Mouse (Mus musculus): ENCODE data around the gene Tacc3. TPM values are rescaled to one million over a fixed set of nuclear protein-coding genes. Genes with fewer than 3 reads are reported as not detected.

The Tacc3 gene
- polyA plus RNA-seq, 2 experiments, result 69.1 to 138 TPM

GRCm38 (mm10) chr5:33654424-33654823 lies 3.5 kb upstream of the Tacc3 start:
- WGBS (ENCODE audit: insufficient replicate concordance), result 89% methylated on average over 13 of the region's 13 CpGs
- Histone ChIP-seq H3K4me3 (ENCODE audit: insufficient read depth in 1 of 2, low read depth in 2 of 2, low read length in 2 of 2) (no peak overlapping the region), H3K9me3 (ENCODE audit: control insufficient read depth, low read length) (no peaks in the 10 kb centered on the region), H3K27ac (no peak overlapping the region), H3K9ac (replicated peaks) (no peak overlapping the region), H3K27me3 (ENCODE audit: control insufficient read depth, insufficient read depth, low read length) (no peaks in the 10 kb centered on the region), H3K4me2 (ENCODE audit: low read depth) (no peak overlapping the region), H3K36me3 (replicated peaks; ENCODE audit: control insufficient read depth, insufficient read depth, low read depth) (peaks cover 35% of the 10 kb centered on the region), H3K4me1 (replicated peaks; ENCODE audit: control insufficient read depth in 2 of 2, insufficient read depth in 2 of 2, low read length in 1 of 2) (peaks cover 27 to 33% of the 10 kb centered on the region in 2 experiments)
- DNase-seq (ENCODE audit: low read depth in 3 of 3, low spot score in 3 of 3) (no peak), ATAC-seq (ENCODE audit: insufficient read depth) (no peak)
- no peak for TF ChIP-seq EP300 (IDR thresholded peaks at IDR 0.05; ENCODE audit: low read depth)
- no peak for TF ChIP-seq CTCF (IDR thresholded peaks at IDR 0.05; ENCODE audit: low read depth)

GRCm38 (mm10) chr5:33655251-33655840 lies 2.6 kb upstream of the Tacc3 start:
- no peak overlapping the region for H3K9ac ChIP-seq (replicated peaks)
- no peak for DNase-seq (ENCODE audit: low read depth in 3 of 3, low spot score in 3 of 3)
- TF ChIP-seq CTCF (IDR thresholded peaks at IDR 0.05; ENCODE audit: low read depth), result no peak
- no peak for TF ChIP-seq EP300 (IDR thresholded peaks at IDR 0.05; ENCODE audit: low read depth)

GRCm38 (mm10) chr5:33656739-33657138 lies 1.2 kb upstream of the Tacc3 start:
- 29% methylated on average over 1 of the region's 1 CpGs for WGBS (ENCODE audit: insufficient replicate concordance)
- peaks cover 16 to 26% of the 10 kb centered on the region in 2 experiments for H3K4me1 ChIP-seq (replicated peaks; ENCODE audit: control insufficient read depth in 2 of 2, insufficient read depth in 2 of 2, low read length in 1 of 2)

More at GRCm38 (mm10) chr5:33655251-33655840, 2.6 kb upstream of the Tacc3 start:
- no peak for ATAC-seq (ENCODE audit: insufficient read depth)
- Histone ChIP-seq H3K27ac (no peak overlapping the region), H3K4me1 (replicated peaks; ENCODE audit: control insufficient read depth in 2 of 2, insufficient read depth in 2 of 2, low read length in 1 of 2) (peaks cover 21 to 30% of the 10 kb centered on the region in 2 experiments), H3K36me3 (replicated peaks; ENCODE audit: control insufficient read depth, insufficient read depth, low read depth) (peaks cover 28% of the 10 kb centered on the region), H3K9me3 (ENCODE audit: control insufficient read depth, low read length) (no peaks in the 10 kb centered on the region), H3K4me2 (ENCODE audit: low read depth) (peak overlapping the region; percentile 81), H3K27me3 (ENCODE audit: control insufficient read depth, insufficient read depth, low read length) (no peaks in the 10 kb centered on the region), H3K4me3 (ENCODE audit: insufficient read depth in 1 of 2, low read depth in 2 of 2, low read length in 2 of 2) (no peak overlapping the region)
- WGBS (ENCODE audit: insufficient replicate concordance), result 89% methylated on average over 10 of the region's 10 CpGs

DNA sequence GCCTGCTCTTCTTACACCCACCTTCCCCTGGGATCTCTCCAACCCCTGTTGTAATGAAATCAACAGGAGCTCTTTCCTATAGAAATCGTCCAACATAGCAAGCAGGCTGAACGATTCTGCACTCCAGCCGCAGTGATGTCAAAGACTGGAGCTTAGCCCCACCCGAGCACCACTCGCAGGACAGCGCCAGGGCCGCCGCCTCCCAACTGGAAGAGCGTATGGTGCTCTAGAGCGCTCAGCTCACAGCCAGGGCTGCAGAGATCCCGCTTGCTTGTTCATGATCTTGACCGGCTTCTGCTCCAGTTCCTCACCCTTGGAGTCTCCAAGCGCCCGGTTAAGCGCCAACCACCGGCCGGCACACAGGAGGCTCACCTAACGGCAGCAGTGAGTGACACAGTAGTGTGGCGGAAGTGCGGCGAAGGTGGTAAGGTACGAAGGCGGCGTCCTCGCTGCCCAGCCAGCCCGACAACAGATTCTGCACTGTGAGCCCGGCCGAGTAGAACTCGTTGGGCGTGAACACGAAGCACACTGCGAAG lies 609 bp upstream of the Tacc3 start:
- under 1% methylated on average over 32 of the region's 32 CpGs for WGBS (ENCODE audit: insufficient replicate concordance)
- TF ChIP-seq CTCF (IDR thresholded peaks at IDR 0.05; ENCODE audit: low read depth) (no peak), EP300 (IDR thresholded peaks at IDR 0.05; ENCODE audit: low read depth) (no peak)
- Histone ChIP-seq H3K36me3 (replicated peaks; ENCODE audit: control insufficient read depth, insufficient read depth, low read depth) (peaks cover 43% of the 10 kb centered on the region), H3K9me3 (ENCODE audit: control insufficient read depth, low read length) (no peaks in the 10 kb centered on the region), H3K4me3 (ENCODE audit: insufficient read depth in 1 of 2, low read depth in 2 of 2, low read length in 2 of 2) (peak overlapping the region; percentile 73 to 89), H3K4me2 (ENCODE audit: low read depth) (peak overlapping the region; percentile 81), H3K4me1 (replicated peaks; ENCODE audit: control insufficient read depth in 2 of 2, insufficient read depth in 2 of 2, low read length in 1 of 2) (peaks cover 16 to 26% of the 10 kb centered on the region in 2 experiments), H3K27me3 (ENCODE audit: control insufficient read depth, insufficient read depth, low read length) (no peaks in the 10 kb centered on the region), H3K9ac (replicated peaks) (peak overlapping the region; percentile 66), H3K27ac (peak overlapping the region; percentile 67)
- peak in 2 of 3 experiments; percentile 49 to 54 for DNase-seq (ENCODE audit: low read depth in 3 of 3, low spot score in 3 of 3)
- peak; percentile 52 for ATAC-seq (ENCODE audit: insufficient read depth)

More at GRCm38 (mm10) chr5:33656739-33657138, 1.2 kb upstream of the Tacc3 start:
- no peaks in the 10 kb centered on the region for H3K9me3 ChIP-seq (ENCODE audit: control insufficient read depth, low read length)
- peak overlapping the region; percentile 67 for H3K27ac ChIP-seq
- peak overlapping the region; percentile 66 for H3K9ac ChIP-seq (replicated peaks)
- H3K4me2 ChIP-seq (ENCODE audit: low read depth), result peak overlapping the region; percentile 81
- H3K36me3 ChIP-seq (replicated peaks; ENCODE audit: control insufficient read depth, insufficient read depth, low read depth), result peaks cover 37% of the 10 kb centered on the region
- DNase-seq (ENCODE audit: low read depth in 3 of 3, low spot score in 3 of 3) (no peak), ATAC-seq (ENCODE audit: insufficient read depth) (no peak)
- peak overlapping the region; percentile 73 to 89 for H3K4me3 ChIP-seq (ENCODE audit: insufficient read depth in 1 of 2, low read depth in 2 of 2, low read length in 2 of 2)
- H3K27me3 ChIP-seq (ENCODE audit: control insufficient read depth, insufficient read depth, low read length), result no peaks in the 10 kb centered on the region
- TF ChIP-seq CTCF (IDR thresholded peaks at IDR 0.05; ENCODE audit: low read depth), result no peak
- no peak for TF ChIP-seq EP300 (IDR thresholded peaks at IDR 0.05; ENCODE audit: low read depth)

DNA sequence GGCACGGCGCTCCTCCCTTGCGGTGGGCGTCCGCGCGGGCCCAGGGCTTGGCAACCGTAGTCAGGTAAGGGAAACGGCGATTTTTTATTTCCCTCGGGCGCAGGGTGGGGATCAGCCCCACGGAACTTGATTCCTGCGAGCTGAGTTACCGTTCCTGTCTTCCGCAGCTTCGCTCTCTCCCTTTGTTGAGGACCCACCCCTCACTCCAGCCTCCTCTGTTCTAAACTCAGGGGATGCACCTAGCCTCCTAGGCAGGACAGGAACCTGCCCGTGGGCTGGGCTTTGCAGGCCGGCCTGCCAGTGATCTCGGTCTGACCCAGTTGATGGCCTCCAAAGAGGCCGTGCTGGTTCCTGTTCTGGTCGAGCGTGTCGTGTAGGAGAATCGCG lies 729 bp downstream of the Tacc3 start:
- WGBS (ENCODE audit: insufficient replicate concordance), result 0% methylated on average over 26 of the region's 26 CpGs
- H3K36me3 ChIP-seq (replicated peaks; ENCODE audit: control insufficient read depth, insufficient read depth, low read depth), result peaks cover 52% of the 10 kb centered on the region

More for the DNA sequence above, 729 bp downstream of the Tacc3 start:
- peak; percentile 1 for ATAC-seq (ENCODE audit: insufficient read depth)
- Histone ChIP-seq H3K9me3 (ENCODE audit: control insufficient read depth, low read length) (no peaks in the 10 kb centered on the region), H3K4me3 (ENCODE audit: insufficient read depth in 1 of 2, low read depth in 2 of 2, low read length in 2 of 2) (peak overlapping the region; percentile 73 to 93), H3K4me1 (replicated peaks; ENCODE audit: control insufficient read depth in 2 of 2, insufficient read depth in 2 of 2, low read length in 1 of 2) (peaks cover 6 to 17% of the 10 kb centered on the region in 2 experiments), H3K9ac (replicated peaks) (peak overlapping the region; percentile 92), H3K4me2 (ENCODE audit: low read depth) (peak overlapping the region; percentile 96), H3K27ac (peak overlapping the region; percentile 52), H3K27me3 (ENCODE audit: control insufficient read depth, insufficient read depth, low read length) (no peaks in the 10 kb centered on the region)
- TF ChIP-seq CTCF (IDR thresholded peaks at IDR 0.05; ENCODE audit: low read depth) (no peak), EP300 (IDR thresholded peaks at IDR 0.05; ENCODE audit: low read depth) (no peak)
- no peak for DNase-seq (ENCODE audit: low read depth in 3 of 3, low spot score in 3 of 3)

All from liver, embryonic 14.5 days (tissue).